Mouse (Mus musculus): ENCODE measurements around the gene Ahnak. TPM values are rescaled to one million over a fixed set of nuclear protein-coding genes. Genes with fewer than 3 reads are reported as not detected.

Ahnak gene
- polyA plus RNA-seq, 1 experiment from 2014 or later, result 30.6 TPM

DNA sequence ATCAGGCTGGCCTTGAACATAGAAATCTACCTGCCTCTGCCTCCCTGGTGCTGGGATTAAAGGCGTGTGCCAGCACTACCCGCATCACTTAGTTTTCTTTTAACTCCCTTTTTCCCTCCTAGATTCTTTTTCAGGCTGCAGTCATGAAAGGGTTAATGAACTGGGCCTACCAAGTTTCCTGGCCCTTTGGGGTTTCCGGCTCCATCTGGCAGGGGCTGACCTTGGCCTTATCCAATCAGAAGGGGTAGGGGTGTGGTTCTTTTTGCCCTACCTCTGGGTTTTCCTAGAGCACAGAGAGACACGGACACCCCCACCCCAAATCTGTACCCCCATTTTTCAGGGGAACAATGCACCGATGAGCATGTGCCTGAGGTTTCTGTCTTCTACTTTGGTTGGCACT lies 44.3 kb upstream of the Ahnak start:
- Histone ChIP-seq H3K4me1 (ENCODE audit: control insufficient read depth in 2 of 2, insufficient read depth in 2 of 2, low read length in 2 of 2) (peaks cover 12 to 37% of the 10 kb centered on the region in 2 experiments), H3K36me3 (ENCODE audit: control insufficient read depth, insufficient read depth, low read length) (peaks cover 63% of the 10 kb centered on the region)

DNA sequence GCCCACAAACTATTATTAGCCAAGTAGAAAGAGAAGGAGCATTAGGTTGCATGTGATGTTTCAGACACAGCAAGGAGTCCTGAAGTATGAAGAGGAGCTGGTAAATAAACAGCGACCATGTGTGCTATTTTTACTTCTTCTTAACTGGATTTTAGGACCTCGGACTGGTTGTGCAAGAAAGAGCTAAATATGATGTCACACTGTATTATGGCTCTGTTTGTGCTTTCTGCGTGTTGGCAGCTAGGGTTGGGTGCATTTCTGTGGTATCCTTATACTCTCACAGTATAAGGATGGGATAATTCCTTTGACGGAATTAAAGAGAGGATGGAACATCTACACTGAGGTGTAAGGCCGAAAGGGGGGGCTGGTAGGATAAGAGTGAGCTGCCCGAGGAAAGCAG lies 43.8 kb upstream of the Ahnak start:
- WGBS, result 70% methylated on average over 6 of the region's 6 CpGs
- H3K9ac ChIP-seq (ENCODE audit: low read length), result 0 out of 2 replicates have a peak overlapping the region, but pooled peaks have one; percentile 45
- no peak for ATAC-seq (ENCODE audit: insufficient number of reproducible peaks, insufficient read depth, low FRiP score, low read depth)
- H3K36me3 ChIP-seq (ENCODE audit: control insufficient read depth, insufficient read depth, low read length), result peaks cover 66% of the 10 kb centered on the region
- H3K4me1 ChIP-seq (ENCODE audit: control insufficient read depth in 2 of 2, insufficient read depth in 2 of 2, low read length in 2 of 2), result peaks cover 12 to 37% of the 10 kb centered on the region in 2 experiments
- H3K4me2 ChIP-seq (ENCODE audit: low read length), result peak overlapping the region; percentile 79
- peak overlapping the region; percentile 25 to 43; a peak in 2 of 4 replicates for H3K27ac ChIP-seq (replicated peaks in 1 of 2; ENCODE audit: control insufficient read depth in 1 of 2, insufficient read depth in 1 of 2, low read depth in 2 of 2, low read length in 2 of 2)
- no peaks in the 10 kb centered on the region for H3K27me3 ChIP-seq (ENCODE audit: control insufficient read depth, insufficient read depth, low read length)
- H3K9me3 ChIP-seq (ENCODE audit: control insufficient read depth, low read length), result no peaks in the 10 kb centered on the region
- peak overlapping the region in 1 of 2 experiments; percentile 22; a peak in 2 of 4 replicates for H3K4me3 ChIP-seq (ENCODE audit: control insufficient read depth in 1 of 2, insufficient read depth in 1 of 2, low read depth in 1 of 2, low read length in 2 of 2)

More for the DNA sequence above, 44.3 kb upstream of the Ahnak start:
- no peaks in the 10 kb centered on the region for H3K27me3 ChIP-seq (ENCODE audit: control insufficient read depth, insufficient read depth, low read length)
- no peaks in the 10 kb centered on the region for H3K9me3 ChIP-seq (ENCODE audit: control insufficient read depth, low read length)
- peak overlapping the region; percentile 25 to 43; a peak in 2 of 4 replicates for H3K27ac ChIP-seq (replicated peaks in 1 of 2; ENCODE audit: control insufficient read depth in 1 of 2, insufficient read depth in 1 of 2, low read depth in 2 of 2, low read length in 2 of 2)
- ATAC-seq (ENCODE audit: insufficient number of reproducible peaks, insufficient read depth, low FRiP score, low read depth), result no peak
- peak overlapping the region; percentile 79 for H3K4me2 ChIP-seq (ENCODE audit: low read length)
- WGBS, result 31% methylated on average over 5 of the region's 5 CpGs
- peak overlapping the region; percentile 45; the same call in 1 of the 2 replicates for H3K9ac ChIP-seq (ENCODE audit: low read length)
- H3K4me3 ChIP-seq (ENCODE audit: control insufficient read depth in 1 of 2, insufficient read depth in 1 of 2, low read depth in 1 of 2, low read length in 2 of 2), result peak overlapping the region; percentile 22 to 27

DNA sequence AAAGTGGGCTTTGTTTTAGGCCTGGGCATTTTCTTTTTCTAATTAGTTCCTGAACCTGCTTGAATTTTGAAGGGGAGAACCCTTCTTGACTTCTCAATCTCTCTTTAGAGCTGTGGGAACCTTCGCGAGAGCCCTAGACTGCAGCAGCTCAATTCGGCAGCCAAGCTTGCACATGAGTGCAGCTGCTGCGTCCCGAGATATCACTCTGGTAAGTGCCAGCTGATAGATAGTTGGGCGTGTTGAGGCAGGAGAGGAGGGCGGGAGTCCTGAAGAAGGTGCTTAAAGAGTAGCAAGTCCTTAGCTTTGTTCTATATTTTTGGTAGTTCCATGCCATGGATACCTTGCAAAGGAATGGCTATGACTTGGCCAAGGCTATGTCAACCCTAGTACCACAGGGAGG lies 42.2 kb upstream of the Ahnak start:
- no peak overlapping the region for H3K27ac ChIP-seq (replicated peaks in 1 of 2; ENCODE audit: control insufficient read depth in 1 of 2, insufficient read depth in 1 of 2, low read depth in 2 of 2, low read length in 2 of 2)
- peaks cover 83% of the 10 kb centered on the region for H3K36me3 ChIP-seq (ENCODE audit: control insufficient read depth, insufficient read depth, low read length)
- no peak for ATAC-seq (ENCODE audit: insufficient number of reproducible peaks, insufficient read depth, low FRiP score, low read depth)
- H3K9ac ChIP-seq (ENCODE audit: low read length), result no peak overlapping the region
- H3K9me3 ChIP-seq (ENCODE audit: control insufficient read depth, low read length), result no peaks in the 10 kb centered on the region
- H3K27me3 ChIP-seq (ENCODE audit: control insufficient read depth, insufficient read depth, low read length), result no peaks in the 10 kb centered on the region
- no peak overlapping the region for H3K4me3 ChIP-seq (ENCODE audit: control insufficient read depth in 1 of 2, insufficient read depth in 1 of 2, low read depth in 1 of 2, low read length in 2 of 2)
- WGBS, result 81% methylated on average over 7 of the region's 7 CpGs
- H3K4me2 ChIP-seq (ENCODE audit: low read length), result no peak overlapping the region
- peaks cover 7 to 27% of the 10 kb centered on the region in 2 experiments for H3K4me1 ChIP-seq (ENCODE audit: control insufficient read depth in 2 of 2, insufficient read depth in 2 of 2, low read length in 2 of 2)

DNA sequence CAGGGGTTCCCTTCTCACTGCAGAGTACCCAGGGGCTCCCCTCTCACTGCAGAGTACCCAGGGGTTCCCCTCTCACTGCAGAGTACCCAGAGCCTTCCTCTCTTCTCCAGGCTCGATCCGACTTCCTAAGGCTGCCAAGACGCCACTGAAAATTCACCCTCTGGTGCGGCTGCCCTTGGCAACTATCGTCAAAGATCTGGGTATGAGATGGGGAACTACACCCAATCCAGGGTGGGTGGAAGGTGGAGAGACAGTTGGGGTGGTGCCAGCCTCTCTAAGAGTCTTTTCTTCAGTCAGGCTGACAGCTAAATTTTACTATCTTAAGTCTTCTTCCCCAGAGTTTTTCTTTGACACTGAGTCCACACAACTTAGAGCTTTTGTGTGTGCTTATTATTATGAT lies 38.9 kb upstream of the Ahnak start:
- no peaks in the 10 kb centered on the region for H3K27me3 ChIP-seq (ENCODE audit: control insufficient read depth, insufficient read depth, low read length)
- peaks cover 75% of the 10 kb centered on the region for H3K36me3 ChIP-seq (ENCODE audit: control insufficient read depth, insufficient read depth, low read length)
- no peak overlapping the region for H3K4me2 ChIP-seq (ENCODE audit: low read length)
- no peak overlapping the region for H3K27ac ChIP-seq (replicated peaks in 1 of 2; ENCODE audit: control insufficient read depth in 1 of 2, insufficient read depth in 1 of 2, low read depth in 2 of 2, low read length in 2 of 2)
- WGBS, result 90% methylated on average over 5 of the region's 5 CpGs
- peaks cover 0 to 18% of the 10 kb centered on the region in 2 experiments; a peak in 1 of 4 replicates for H3K4me1 ChIP-seq (ENCODE audit: control insufficient read depth in 2 of 2, insufficient read depth in 2 of 2, low read length in 2 of 2)
- no peaks in the 10 kb centered on the region for H3K9me3 ChIP-seq (ENCODE audit: control insufficient read depth, low read length)
- H3K9ac ChIP-seq (ENCODE audit: low read length), result no peak overlapping the region
- ATAC-seq (ENCODE audit: insufficient number of reproducible peaks, insufficient read depth, low FRiP score, low read depth), result no peak
- no peak overlapping the region for H3K4me3 ChIP-seq (ENCODE audit: control insufficient read depth in 1 of 2, insufficient read depth in 1 of 2, low read depth in 1 of 2, low read length in 2 of 2)

DNA sequence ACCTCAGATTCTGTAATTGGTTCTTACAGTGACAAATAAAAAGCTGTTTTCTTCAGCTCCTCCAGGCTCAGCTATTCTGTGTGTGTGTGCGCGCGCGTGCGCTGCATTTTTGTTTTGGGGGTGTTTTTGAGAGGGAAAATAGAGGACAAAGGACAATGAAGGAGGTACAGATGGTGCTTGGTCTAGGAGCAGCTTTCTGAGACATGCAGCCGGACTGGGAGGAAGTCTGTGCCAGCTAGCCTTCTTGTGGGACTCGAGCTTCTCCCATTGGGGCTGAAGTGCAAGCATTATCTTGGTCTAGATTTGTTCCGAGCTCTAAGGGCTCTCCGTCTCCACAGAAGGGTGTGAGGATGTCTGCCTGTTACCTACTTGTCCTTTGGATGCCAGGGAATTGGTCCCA lies 36.8 kb upstream of the Ahnak start:
- Histone ChIP-seq H3K27ac (replicated peaks in 1 of 2; ENCODE audit: control insufficient read depth in 1 of 2, insufficient read depth in 1 of 2, low read depth in 2 of 2, low read length in 2 of 2) (no peak overlapping the region; a peak in 1 of 4 replicates), H3K4me3 (ENCODE audit: control insufficient read depth in 1 of 2, insufficient read depth in 1 of 2, low read depth in 1 of 2, low read length in 2 of 2) (no peak overlapping the region; a peak in 1 of 4 replicates), H3K4me2 (ENCODE audit: low read length) (no peak overlapping the region), H3K9me3 (ENCODE audit: control insufficient read depth, low read length) (no peaks in the 10 kb centered on the region), H3K27me3 (ENCODE audit: control insufficient read depth, insufficient read depth, low read length) (no peaks in the 10 kb centered on the region), H3K36me3 (ENCODE audit: control insufficient read depth, insufficient read depth, low read length) (peaks cover 73% of the 10 kb centered on the region), H3K4me1 (ENCODE audit: control insufficient read depth in 2 of 2, insufficient read depth in 2 of 2, low read length in 2 of 2) (peaks cover 0 to 15% of the 10 kb centered on the region in 2 experiments; a peak in 1 of 4 replicates), H3K9ac (ENCODE audit: low read length) (peak overlapping the region; percentile 69; the same call in 1 of the 2 replicates)
- WGBS, result 85% methylated on average over 9 of the region's 9 CpGs
- ATAC-seq (ENCODE audit: insufficient number of reproducible peaks, insufficient read depth, low FRiP score, low read depth), result no peak

DNA sequence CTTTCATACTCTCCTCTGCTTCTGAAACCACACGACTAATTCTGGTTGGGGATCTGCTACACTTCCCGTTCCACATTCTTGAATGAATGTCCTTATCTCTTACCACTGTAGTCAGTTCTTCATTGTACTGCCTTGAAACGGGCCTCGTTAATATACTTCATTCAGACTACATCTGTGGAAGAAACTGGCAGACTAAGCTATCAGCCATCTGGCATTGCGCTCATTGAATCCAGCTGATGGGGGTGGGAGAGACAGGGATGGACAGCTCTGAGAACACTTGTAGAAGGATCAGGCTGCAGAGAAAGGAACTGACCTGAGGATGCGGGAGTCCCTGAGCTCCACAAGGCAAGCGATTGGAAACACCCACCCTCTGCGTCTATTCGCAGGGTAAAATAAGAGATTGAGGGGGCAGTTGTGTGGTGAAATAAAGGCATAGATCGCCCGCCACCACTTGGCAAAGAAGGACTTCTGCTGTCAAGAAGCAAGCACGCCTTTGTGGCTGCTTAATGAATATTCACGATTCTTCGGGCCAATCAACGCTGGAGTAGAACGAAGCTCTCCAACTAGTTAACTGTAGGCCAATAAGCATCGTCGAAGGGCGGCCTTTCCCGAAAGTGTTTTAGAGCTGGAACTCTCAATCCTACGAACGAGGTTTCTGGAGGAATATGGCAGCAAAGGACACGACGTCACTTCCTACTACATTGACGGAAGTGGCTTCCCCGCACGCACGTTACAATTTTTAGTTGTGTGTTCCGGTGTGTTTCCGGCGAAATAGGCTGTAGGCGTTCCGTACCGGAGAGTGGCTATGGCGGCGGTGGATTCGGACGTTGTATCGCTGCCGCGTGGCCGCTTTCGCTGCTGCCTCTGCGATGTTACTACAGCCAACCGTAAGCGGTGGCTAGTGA lies 35.7 kb upstream of the Ahnak start, which contains the start of gene Tut1:
Gene Tut1 (plus strand): TSS at position 713 of the 905 bp plus-strand sequence.
- 1% methylated on average over 46 of the region's 46 CpGs for WGBS
- H3K27ac ChIP-seq (replicated peaks in 1 of 2; ENCODE audit: control insufficient read depth in 1 of 2, insufficient read depth in 1 of 2, low read depth in 2 of 2, low read length in 2 of 2), result peak within 1 kb of the TSS; percentile 54 to 60
- no peaks in the 10 kb centered on the region for H3K9me3 ChIP-seq (ENCODE audit: control insufficient read depth, low read length)
- no peaks in the 10 kb centered on the region for H3K27me3 ChIP-seq (ENCODE audit: control insufficient read depth, insufficient read depth, low read length)
- peaks cover 69% of the 10 kb centered on the region for H3K36me3 ChIP-seq (ENCODE audit: control insufficient read depth, insufficient read depth, low read length)
- peaks cover 0 to 15% of the 10 kb centered on the region in 2 experiments; a peak in 1 of 4 replicates for H3K4me1 ChIP-seq (ENCODE audit: control insufficient read depth in 2 of 2, insufficient read depth in 2 of 2, low read length in 2 of 2)
- H3K9ac ChIP-seq (ENCODE audit: low read length), result peak within 1 kb of the TSS; percentile 72
- H3K4me3 ChIP-seq (ENCODE audit: control insufficient read depth in 1 of 2, insufficient read depth in 1 of 2, low read depth in 1 of 2, low read length in 2 of 2), result peak within 1 kb of the TSS; percentile 65 to 71
- peak within 1 kb of the TSS; percentile 82 for H3K4me2 ChIP-seq (ENCODE audit: low read length)
- peak; percentile 87 for ATAC-seq (ENCODE audit: insufficient number of reproducible peaks, insufficient read depth, low FRiP score, low read depth)

DNA sequence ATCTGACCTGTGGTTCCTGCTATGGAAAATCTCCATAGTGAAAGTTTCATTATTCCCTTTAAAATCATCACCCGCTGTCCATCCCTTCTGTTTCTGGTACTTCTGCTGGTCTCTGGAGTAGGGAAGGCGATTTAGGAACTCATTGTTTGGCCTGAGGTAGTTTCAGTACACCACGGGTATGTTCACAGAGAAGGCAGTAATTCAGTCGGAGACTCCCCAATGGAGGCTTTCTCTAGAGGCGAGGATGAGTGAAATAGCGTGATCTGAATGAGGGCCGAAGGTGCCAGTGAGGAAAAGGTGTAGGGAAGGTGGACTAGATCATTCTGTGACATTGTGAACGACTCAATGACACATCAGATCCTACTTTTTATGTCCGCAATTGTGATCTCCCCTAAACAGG lies 34.9 kb upstream of the Ahnak start:
- no peak for ATAC-seq (ENCODE audit: insufficient number of reproducible peaks, insufficient read depth, low FRiP score, low read depth)
- 8% methylated on average over 9 of the region's 9 CpGs for WGBS
- H3K36me3 ChIP-seq (ENCODE audit: control insufficient read depth, insufficient read depth, low read length), result peaks cover 67% of the 10 kb centered on the region

More for the DNA sequence above, 34.9 kb upstream of the Ahnak start:
- Histone ChIP-seq H3K4me3 (ENCODE audit: control insufficient read depth in 1 of 2, insufficient read depth in 1 of 2, low read depth in 1 of 2, low read length in 2 of 2) (peak overlapping the region; percentile 65 to 71), H3K4me2 (ENCODE audit: low read length) (peak overlapping the region; percentile 82), H3K9ac (ENCODE audit: low read length) (peak overlapping the region; percentile 72), H3K27me3 (ENCODE audit: control insufficient read depth, insufficient read depth, low read length) (no peaks in the 10 kb centered on the region), H3K4me1 (ENCODE audit: control insufficient read depth in 2 of 2, insufficient read depth in 2 of 2, low read length in 2 of 2) (peaks cover 0 to 15% of the 10 kb centered on the region in 2 experiments; a peak in 1 of 4 replicates), H3K9me3 (ENCODE audit: control insufficient read depth, low read length) (no peaks in the 10 kb centered on the region), H3K27ac (replicated peaks in 1 of 2; ENCODE audit: control insufficient read depth in 1 of 2, insufficient read depth in 1 of 2, low read depth in 2 of 2, low read length in 2 of 2) (peak overlapping the region; percentile 54 to 60; a peak in 2 of 4 replicates)

All from heart, embryonic 14.5 days (tissue).